Mouse (Mus musculus): ENCODE measurements around the gene Wwtr1. TPM values are rescaled to one million over a fixed set of nuclear protein-coding genes. Genes with fewer than 3 reads are reported as not detected.

Wwtr1 gene
- polyA plus RNA-seq, 1 experiment from 2014 or later: 17.7 TPM

DNA sequence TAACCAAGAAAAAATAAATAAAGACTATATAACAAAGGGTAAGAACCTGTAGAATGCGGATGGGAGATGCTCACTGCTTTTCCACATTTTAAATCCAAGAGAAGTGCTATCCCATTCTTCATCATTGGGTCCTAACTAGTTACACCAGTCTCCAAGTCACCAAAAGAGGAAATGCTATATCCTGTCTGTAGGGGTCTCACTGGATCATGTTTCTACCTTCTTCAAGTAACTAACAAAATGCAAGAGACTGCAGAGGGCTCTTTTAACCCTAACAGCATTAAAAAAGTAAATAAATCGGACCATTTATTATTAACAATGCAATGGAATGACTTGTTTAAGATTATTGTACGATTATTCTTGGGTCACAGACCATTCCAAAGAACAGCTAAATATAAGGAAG is 109.4 kb downstream of the Wwtr1 start:
- peaks cover 13% of the 10 kb centered on the region; the same call in 1 of the 2 replicates for H3K36me3 ChIP-seq (ENCODE audit: control insufficient read depth, insufficient read depth, low read length)
- H3K4me2 ChIP-seq (replicated peaks; ENCODE audit: low read depth, low read length): no peak overlapping the region
- H3K4me3 ChIP-seq (ENCODE audit: low read length): no peak overlapping the region
- WGBS: 68% methylated on average over 3 of the region's 3 CpGs
- peaks cover 15% of the 10 kb centered on the region for H3K4me1 ChIP-seq (ENCODE audit: control insufficient read depth, insufficient read depth, low read length)
- H3K9ac ChIP-seq (ENCODE audit: low read depth, low read length): no peak overlapping the region
- H3K27ac ChIP-seq (ENCODE audit: low read depth, low read length): no peak overlapping the region
- ATAC-seq (ENCODE audit: low FRiP score, low TSS enrichment): no peak
- no peaks in the 10 kb centered on the region for H3K27me3 ChIP-seq (ENCODE audit: control insufficient read depth, insufficient read depth, low read length)
- no peaks in the 10 kb centered on the region for H3K9me3 ChIP-seq (ENCODE audit: control insufficient read depth, low read length)

GRCm38 (mm10) chr3:57463302-57463701 is 112.4 kb downstream of the Wwtr1 start:
- Histone ChIP-seq H3K9me3 (ENCODE audit: control insufficient read depth, low read length) (no peaks in the 10 kb centered on the region), H3K9ac (ENCODE audit: low read depth, low read length) (no peak overlapping the region), H3K36me3 (ENCODE audit: control insufficient read depth, insufficient read depth, low read length) (peaks cover 18% of the 10 kb centered on the region; the same call in 1 of the 2 replicates), H3K4me1 (ENCODE audit: control insufficient read depth, insufficient read depth, low read length) (no peaks in the 10 kb centered on the region), H3K27me3 (ENCODE audit: control insufficient read depth, insufficient read depth, low read length) (no peaks in the 10 kb centered on the region), H3K27ac (ENCODE audit: low read depth, low read length) (no peak overlapping the region), H3K4me2 (replicated peaks; ENCODE audit: low read depth, low read length) (no peak overlapping the region), H3K4me3 (ENCODE audit: low read length) (no peak overlapping the region)
- no peak for ATAC-seq (ENCODE audit: low FRiP score, low TSS enrichment)
- 84% methylated on average over 4 of the region's 4 CpGs for WGBS

- H3K27ac ChIP-seq (ENCODE audit: low read depth, low read length): no peak overlapping the region
- H3K4me3 ChIP-seq (ENCODE audit: low read length): no peak overlapping the region
- no peak overlapping the region for H3K4me2 ChIP-seq (replicated peaks; ENCODE audit: low read depth, low read length)
- no peaks in the 10 kb centered on the region for H3K9me3 ChIP-seq (ENCODE audit: control insufficient read depth, low read length)
- peak; percentile 95 for ATAC-seq (ENCODE audit: low FRiP score, low TSS enrichment)
- H3K9ac ChIP-seq (ENCODE audit: low read depth, low read length): no peak overlapping the region
- WGBS: 23% methylated on average over 11 of the region's 11 CpGs
- H3K36me3 ChIP-seq (ENCODE audit: control insufficient read depth, insufficient read depth, low read length): peaks cover 18% of the 10 kb centered on the region; the same call in 1 of the 2 replicates
- H3K27me3 ChIP-seq (ENCODE audit: control insufficient read depth, insufficient read depth, low read length): no peaks in the 10 kb centered on the region
- H3K4me1 ChIP-seq (ENCODE audit: control insufficient read depth, insufficient read depth, low read length): no peaks in the 10 kb centered on the region
These were observed 117.1 kb downstream of the Wwtr1 start for GRCm38 (mm10) chr3:57458652-57459051.

DNA sequence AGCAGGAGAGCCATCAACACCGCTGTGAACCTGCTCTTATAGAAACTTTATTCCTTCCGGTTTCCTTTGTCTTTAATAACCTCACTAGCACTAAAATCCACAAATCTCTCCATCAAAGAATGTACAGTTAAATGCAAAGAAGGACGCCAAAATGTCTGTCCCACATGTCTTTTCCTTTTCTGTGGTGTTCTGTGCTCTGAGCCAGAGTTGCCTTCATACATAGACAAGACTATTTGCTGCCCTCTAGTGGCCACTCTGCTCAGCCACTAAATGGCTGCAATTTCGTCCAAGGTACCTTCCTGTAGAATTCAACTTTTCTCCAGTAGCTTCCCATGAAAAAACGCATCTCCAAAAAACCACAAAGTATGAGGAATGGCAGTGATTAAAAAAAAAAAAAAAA is 127.3 kb downstream of the Wwtr1 start:
- no peak overlapping the region for H3K27ac ChIP-seq (ENCODE audit: low read depth, low read length)
- WGBS: 36% methylated on average over 5 of the region's 5 CpGs
- H3K9me3 ChIP-seq (ENCODE audit: control insufficient read depth, low read length): no peaks in the 10 kb centered on the region
- H3K9ac ChIP-seq (ENCODE audit: low read depth, low read length): no peak overlapping the region
- no peak overlapping the region for H3K4me2 ChIP-seq (replicated peaks; ENCODE audit: low read depth, low read length)
- peak; percentile 73; the same call in 1 of the 2 replicates for ATAC-seq (ENCODE audit: low FRiP score, low TSS enrichment)
- H3K27me3 ChIP-seq (ENCODE audit: control insufficient read depth, insufficient read depth, low read length): no peaks in the 10 kb centered on the region
- H3K4me3 ChIP-seq (ENCODE audit: low read length): no peak overlapping the region
- H3K4me1 ChIP-seq (ENCODE audit: control insufficient read depth, insufficient read depth, low read length): no peaks in the 10 kb centered on the region
- no peaks in the 10 kb centered on the region for H3K36me3 ChIP-seq (ENCODE audit: control insufficient read depth, insufficient read depth, low read length)

DNA sequence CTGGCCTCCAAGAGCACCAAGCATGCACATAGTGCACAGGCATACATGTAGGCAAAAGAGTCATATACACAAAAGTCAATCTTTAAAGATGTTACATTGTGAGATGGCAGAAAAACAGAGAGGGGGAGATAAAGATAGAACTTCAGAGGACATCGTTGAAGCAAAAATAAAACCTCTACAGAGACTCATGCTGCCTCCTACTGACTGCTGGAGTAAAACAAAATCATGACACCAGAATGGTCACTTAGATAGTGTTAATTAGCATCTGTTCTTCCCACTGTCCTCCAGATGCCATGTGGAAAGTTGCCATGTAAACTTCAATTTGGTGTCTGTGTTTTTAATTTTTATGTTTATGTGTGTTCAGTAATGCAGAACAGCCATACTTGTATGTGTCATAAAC is 127.8 kb downstream of the Wwtr1 start:
- Histone ChIP-seq H3K27ac (ENCODE audit: low read depth, low read length) (no peak overlapping the region), H3K9ac (ENCODE audit: low read depth, low read length) (no peak overlapping the region), H3K4me1 (ENCODE audit: control insufficient read depth, insufficient read depth, low read length) (no peaks in the 10 kb centered on the region), H3K9me3 (ENCODE audit: control insufficient read depth, low read length) (no peaks in the 10 kb centered on the region), H3K36me3 (ENCODE audit: control insufficient read depth, insufficient read depth, low read length) (no peaks in the 10 kb centered on the region), H3K27me3 (ENCODE audit: control insufficient read depth, insufficient read depth, low read length) (no peaks in the 10 kb centered on the region), H3K4me2 (replicated peaks; ENCODE audit: low read depth, low read length) (no peak overlapping the region), H3K4me3 (ENCODE audit: low read length) (no peak overlapping the region)
- WGBS: 24% methylated on average over 1 of the region's 1 CpGs
- ATAC-seq (ENCODE audit: low FRiP score, low TSS enrichment): no peak

- Histone ChIP-seq H3K27me3 (ENCODE audit: control insufficient read depth, insufficient read depth, low read length) (no peaks in the 10 kb centered on the region), H3K4me3 (ENCODE audit: low read length) (no peak overlapping the region), H3K9ac (ENCODE audit: low read depth, low read length) (no peak overlapping the region), H3K4me1 (ENCODE audit: control insufficient read depth, insufficient read depth, low read length) (no peaks in the 10 kb centered on the region), H3K4me2 (replicated peaks; ENCODE audit: low read depth, low read length) (no peak overlapping the region), H3K27ac (ENCODE audit: low read depth, low read length) (no peak overlapping the region), H3K9me3 (ENCODE audit: control insufficient read depth, low read length) (no peaks in the 10 kb centered on the region), H3K36me3 (ENCODE audit: control insufficient read depth, insufficient read depth, low read length) (no peaks in the 10 kb centered on the region)
- peak; percentile 63; the same call in 1 of the 2 replicates for ATAC-seq (ENCODE audit: low FRiP score, low TSS enrichment)
- 44% methylated on average over 3 of the region's 3 CpGs for WGBS
These were observed 130.0 kb downstream of the Wwtr1 start for GRCm38 (mm10) chr3:57445706-57446105.

GRCm38 (mm10) chr3:57440956-57441355 is 134.8 kb downstream of the Wwtr1 start:
- Histone ChIP-seq H3K9me3 (ENCODE audit: control insufficient read depth, low read length) (no peaks in the 10 kb centered on the region), H3K36me3 (ENCODE audit: control insufficient read depth, insufficient read depth, low read length) (no peaks in the 10 kb centered on the region), H3K4me1 (ENCODE audit: control insufficient read depth, insufficient read depth, low read length) (no peaks in the 10 kb centered on the region), H3K27ac (ENCODE audit: low read depth, low read length) (no peak overlapping the region), H3K9ac (ENCODE audit: low read depth, low read length) (no peak overlapping the region), H3K27me3 (ENCODE audit: control insufficient read depth, insufficient read depth, low read length) (no peaks in the 10 kb centered on the region), H3K4me3 (ENCODE audit: low read length) (no peak overlapping the region), H3K4me2 (replicated peaks; ENCODE audit: low read depth, low read length) (no peak overlapping the region)
- no peak for ATAC-seq (ENCODE audit: low FRiP score, low TSS enrichment)
- 64% methylated on average over 3 of the region's 3 CpGs for WGBS

GRCm38 (mm10) chr3:57435364-57435763 is 140.3 kb downstream of the Wwtr1 start:
- no peak overlapping the region for H3K9ac ChIP-seq (ENCODE audit: low read depth, low read length)
- no peak overlapping the region for H3K4me2 ChIP-seq (replicated peaks; ENCODE audit: low read depth, low read length)
- H3K36me3 ChIP-seq (ENCODE audit: control insufficient read depth, insufficient read depth, low read length): no peaks in the 10 kb centered on the region
- no peaks in the 10 kb centered on the region for H3K27me3 ChIP-seq (ENCODE audit: control insufficient read depth, insufficient read depth, low read length)
- 83% methylated on average over 8 of the region's 8 CpGs for WGBS
- H3K4me1 ChIP-seq (ENCODE audit: control insufficient read depth, insufficient read depth, low read length): no peaks in the 10 kb centered on the region
- H3K27ac ChIP-seq (ENCODE audit: low read depth, low read length): no peak overlapping the region
- no peaks in the 10 kb centered on the region for H3K9me3 ChIP-seq (ENCODE audit: control insufficient read depth, low read length)
- no peak for ATAC-seq (ENCODE audit: low FRiP score, low TSS enrichment)
- H3K4me3 ChIP-seq (ENCODE audit: low read length): no peak overlapping the region

GRCm38 (mm10) chr3:57431706-57432105 is 144.0 kb downstream of the Wwtr1 start:
- H3K27ac ChIP-seq (ENCODE audit: low read depth, low read length): no peak overlapping the region
- no peak for ATAC-seq (ENCODE audit: low FRiP score, low TSS enrichment)
- no peaks in the 10 kb centered on the region for H3K36me3 ChIP-seq (ENCODE audit: control insufficient read depth, insufficient read depth, low read length)
- no peaks in the 10 kb centered on the region for H3K27me3 ChIP-seq (ENCODE audit: control insufficient read depth, insufficient read depth, low read length)
- H3K9ac ChIP-seq (ENCODE audit: low read depth, low read length): no peak overlapping the region
- WGBS: 79% methylated on average over 3 of the region's 3 CpGs
- H3K4me3 ChIP-seq (ENCODE audit: low read length): no peak overlapping the region
- H3K9me3 ChIP-seq (ENCODE audit: control insufficient read depth, low read length): no peaks in the 10 kb centered on the region
- no peak overlapping the region for H3K4me2 ChIP-seq (replicated peaks; ENCODE audit: low read depth, low read length)
- H3K4me1 ChIP-seq (ENCODE audit: control insufficient read depth, insufficient read depth, low read length): peaks cover 7% of the 10 kb centered on the region; the same call in 1 of the 2 replicates

All from kidney, embryonic 14.5 days (tissue).